Mouse (Mus musculus): ENCODE data around the gene Wnt5b. TPM values are rescaled to one million over a fixed set of nuclear protein-coding genes. Genes with fewer than 3 reads are reported as not detected.

Gene Wnt5b
- total RNA-seq, 2 experiments from 2014 or later: 3.1 to 3.6 TPM

- DNase-seq (ENCODE audit: low spot score): no peak
- intact Hi-C loops (cut with DNase I): loop anchor here (2.0 to 5.0 kb wide), 2 partner anchors 83 to 305 kb away; no protein-coding TSS in a partner anchor
These were observed 112.3 kb downstream of the Wnt5b start for GRCm38 (mm10) chr6:119431751-119432324.

- intact Hi-C loops (cut with DNase I): loop anchor here (1.0 to 5.0 kb wide), 3 partner anchors 82 to 303 kb away; no protein-coding TSS in a partner anchor
- peak; percentile 35 for DNase-seq (ENCODE audit: low spot score)
These were observed 113.6 kb downstream of the Wnt5b start for GRCm38 (mm10) chr6:119430508-119430907.

- intact Hi-C loops (cut with DNase I): loop anchor here (5.0 kb wide), 2 partner anchors 42 to 67 kb away; no protein-coding TSS in a partner anchor
- no peak for DNase-seq (ENCODE audit: low spot score)
These were observed 114.8 kb downstream of the Wnt5b start for GRCm38 (mm10) chr6:119429311-119429710.

- DNase-seq (ENCODE audit: low spot score): no peak
- intact Hi-C loops (cut with DNase I): loop anchor here (5.0 kb wide), 2 partner anchors 41 to 66 kb away; no protein-coding TSS in a partner anchor
These were observed 115.5 kb downstream of the Wnt5b start for GRCm38 (mm10) chr6:119428611-119429010.

GRCm38 (mm10) chr6:119421001-119421400 is 123.1 kb downstream of the Wnt5b start:
- intact Hi-C loops (cut with DNase I): no loop called here
- no peak for DNase-seq (ENCODE audit: low spot score)

- intact Hi-C loops (cut with DNase I): no loop called here
These were observed 123.8 kb downstream of the Wnt5b start for GRCm38 (mm10) chr6:119420357-119420756.

GRCm38 (mm10) chr6:119419412-119419811 is 124.7 kb downstream of the Wnt5b start:
- intact Hi-C loops (cut with DNase I): no loop called here
- no peak for DNase-seq (ENCODE audit: low spot score)

More at GRCm38 (mm10) chr6:119420357-119420756, 123.8 kb downstream of the Wnt5b start:
- no peak for DNase-seq (ENCODE audit: low spot score)

- intact Hi-C loops (cut with DNase I): no loop called here
- DNase-seq (ENCODE audit: low spot score): peak; percentile 51
These were observed 125.5 kb downstream of the Wnt5b start for GRCm38 (mm10) chr6:119418392-119419251.

- intact Hi-C loops (cut with DNase I): no loop called here
- no peak for DNase-seq (ENCODE audit: low spot score)
These were observed 126.3 kb downstream of the Wnt5b start for GRCm38 (mm10) chr6:119417821-119418220.

- DNase-seq (ENCODE audit: low spot score): peak; percentile 63
- intact Hi-C loops (cut with DNase I): no loop called here
These were observed 126.8 kb downstream of the Wnt5b start, which contains the start of gene Adipor2 for GRCm38 (mm10) chr6:119417354-119417753. Gene Adipor2, minus strand, starts transcription at chr6:119417704.

GRCm38 (mm10) chr6:119416643-119417042 is 127.5 kb downstream of the Wnt5b start:
- intact Hi-C loops (cut with DNase I): no loop called here

GRCm38 (mm10) chr6:119414262-119415043 is 129.7 kb downstream of the Wnt5b start:
- DNase-seq (ENCODE audit: low spot score): no peak
- intact Hi-C loops (cut with DNase I): no loop called here

More at GRCm38 (mm10) chr6:119416643-119417042, 127.5 kb downstream of the Wnt5b start:
- no peak for DNase-seq (ENCODE audit: low spot score)

GRCm38 (mm10) chr6:119412588-119412987 is 131.6 kb downstream of the Wnt5b start:
- DNase-seq (ENCODE audit: low spot score): no peak
- intact Hi-C loops (cut with DNase I): no loop called here

- DNase-seq (ENCODE audit: low spot score): no peak
- intact Hi-C loops (cut with DNase I): no loop called here
These were observed 132.6 kb downstream of the Wnt5b start for GRCm38 (mm10) chr6:119411511-119411910.

- no peak for DNase-seq (ENCODE audit: low spot score)
- intact Hi-C loops (cut with DNase I): no loop called here
These were observed 134.4 kb downstream of the Wnt5b start for GRCm38 (mm10) chr6:119409766-119410165.

GRCm38 (mm10) chr6:119408582-119408981 is 135.6 kb downstream of the Wnt5b start:
- no peak for DNase-seq (ENCODE audit: low spot score)
- intact Hi-C loops (cut with DNase I): no loop called here

- intact Hi-C loops (cut with DNase I): no loop called here
- no peak for DNase-seq (ENCODE audit: low spot score)
These were observed 136.3 kb downstream of the Wnt5b start for GRCm38 (mm10) chr6:119407818-119408217.

- DNase-seq (ENCODE audit: low spot score): no peak
These were observed 137.6 kb downstream of the Wnt5b start for GRCm38 (mm10) chr6:119406528-119406927.

GRCm38 (mm10) chr6:119405310-119405709 is 138.8 kb downstream of the Wnt5b start:
- intact Hi-C loops (cut with DNase I): no loop called here
- no peak for DNase-seq (ENCODE audit: low spot score)

More at GRCm38 (mm10) chr6:119406528-119406927, 137.6 kb downstream of the Wnt5b start:
- intact Hi-C loops (cut with DNase I): no loop called here

- DNase-seq (ENCODE audit: low spot score): no peak
- intact Hi-C loops (cut with DNase I): no loop called here
These were observed 139.3 kb downstream of the Wnt5b start for GRCm38 (mm10) chr6:119404854-119405253.

Measured in heart, postnatal 25 days (tissue).